Mouse (Mus musculus) liver, adult 2 months (tissue): ENCODE data around the gene Szrd1.

Experiments used
- CTCF ChIP-seq: fragments of 200-500 bp; IDR thresholded peaks from 2 replicates; pipeline ENCODE4 v1.5.1; 2011; ENCODE audit warnings: low read depth, low read length, control low read depth
- POLR2A ChIP-seq: fragments of 200-500 bp; IDR thresholded peaks from 2 replicates; pipeline ENCODE4 v1.6.1; 2011; ENCODE audit warnings: low read length, control low read depth; ENCODE audit not compliant: insufficient read depth; ENCODE audit errors: extremely low read depth

DNA sequence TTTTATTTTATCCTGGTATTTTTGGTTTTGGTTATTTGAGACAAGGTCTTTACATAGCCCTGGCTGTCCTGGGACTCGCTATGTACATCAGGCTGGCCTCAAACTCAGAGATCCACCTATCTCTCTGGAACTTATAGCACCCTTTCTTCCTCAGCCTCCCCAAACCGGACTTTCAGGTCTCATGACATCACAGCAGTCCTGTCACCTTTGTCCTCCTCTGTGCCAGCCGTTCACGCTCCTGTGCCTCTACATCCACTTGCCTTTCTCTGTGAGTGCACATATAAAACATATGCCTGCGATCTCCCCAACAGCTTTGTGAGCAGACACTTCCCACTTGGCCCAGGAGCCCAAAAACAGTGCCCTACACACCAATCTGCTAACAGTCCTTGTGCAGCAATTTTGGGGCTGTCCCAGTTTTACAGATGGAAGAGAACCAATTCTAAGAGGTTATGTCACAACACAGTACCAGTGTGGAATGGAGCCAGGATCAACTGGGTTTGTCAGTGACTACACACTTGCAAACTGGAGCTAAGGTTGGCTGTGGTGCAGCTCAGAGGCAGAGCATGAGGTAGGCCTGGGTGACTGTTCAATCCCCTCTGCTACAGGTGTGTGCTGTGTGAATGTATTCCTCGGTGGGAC, 8.8 kb downstream of the Szrd1 start:
- TF ChIP-seq CTCF (no peak), POLR2A (no peak)
